Mouse (Mus musculus) myocyte (in vitro differentiated cells): ENCODE data around the gene Lysmd4. TPM values are rescaled to one million over a fixed set of nuclear protein-coding genes. Genes with fewer than 3 reads are reported as not detected.
"Not testable (repeated sequence)": the region's sequence is repeated elsewhere in the genome, so short reads cannot be mapped to it uniquely, and the experiment has no call there.

Source experiments
- H3K27me3 ChIP-seq: one replicate; pipeline ENCODE4 v1.6.1; 2011; ENCODE audit not compliant: control insufficient read depth, insufficient read depth, insufficient read length
- H3K36me3 ChIP-seq: one replicate; pipeline ENCODE4 v1.6.1; 2011; ENCODE audit not compliant: control insufficient read depth, insufficient read depth
- H3K4me2 ChIP-seq: one replicate; pipeline ENCODE4 v1.6.1; 2011; ENCODE audit warnings: low read depth, control low read depth
- H3K4me3 ChIP-seq: one replicate; pipeline ENCODE4 v1.5.1; 2011; ENCODE audit warnings: mild to moderate bottlenecking, control low read depth, moderate library complexity
- H3K79me2 ChIP-seq: one replicate; pipeline ENCODE4 v1.6.1; 2011; ENCODE audit not compliant: control insufficient read depth, insufficient read depth
- H3ac ChIP-seq: one replicate; pipeline ENCODE4 v1.6.1; 2011; ENCODE audit not compliant: control insufficient read depth, insufficient read length
- CEBPB ChIP-seq: IDR thresholded peaks from 2 replicates; pipeline ENCODE4 v1.6.1; 2011; ENCODE audit warnings: mild to moderate bottlenecking, moderate library complexity; ENCODE audit not compliant: poor library complexity, insufficient read depth, severe bottlenecking
- E2F4 ChIP-seq: IDR thresholded peaks from one replicate; pipeline ENCODE4 v1.6.1; 2011; ENCODE audit warnings: mild to moderate bottlenecking, control low read depth, moderate library complexity; ENCODE audit not compliant: insufficient read depth
- MAX ChIP-seq: IDR thresholded peaks from one replicate; pipeline ENCODE4 v1.6.1; 2011; ENCODE audit warnings: low read depth, mild to moderate bottlenecking, control low read depth
- MYOD1 ChIP-seq, 3 experiments: IDR thresholded peaks; one replicate each; pipeline ENCODE4 v1.6.1; 2011; ENCODE audit warnings: control low read depth in 2 of 3, low read depth in 2 of 3, mild to moderate bottlenecking in 2 of 3, moderate library complexity in 1 of 3; ENCODE audit not compliant: insufficient read length in 2 of 3, control insufficient read depth in 1 of 3
- MYOG ChIP-seq, 3 experiments: IDR thresholded peaks; one replicate each; pipeline ENCODE4 v1.6.1; 2011; ENCODE audit warnings: control low read depth in 2 of 3, low read depth in 2 of 3, mild to moderate bottlenecking in 2 of 3; ENCODE audit not compliant: insufficient read length in 2 of 3, control insufficient read depth in 1 of 3, insufficient read depth in 1 of 3
- POLR2A ChIP-seq: IDR thresholded peaks from one replicate; pipeline ENCODE4 v1.6.1; 2011; ENCODE audit warnings: low read depth, mild to moderate bottlenecking, control low read depth, moderate library complexity; ENCODE audit not compliant: insufficient read length
- POLR2AphosphoS2 ChIP-seq: IDR thresholded peaks from one replicate; pipeline ENCODE4 v1.6.1; 2011; ENCODE audit warnings: low read depth, control low read depth; ENCODE audit not compliant: insufficient read length
- REST ChIP-seq: IDR thresholded peaks from one replicate; pipeline ENCODE4 v1.6.1; 2011; ENCODE audit warnings: mild to moderate bottlenecking, control low read depth, moderate library complexity; ENCODE audit not compliant: insufficient read depth, insufficient read length
- SRF ChIP-seq: IDR thresholded peaks from one replicate; pipeline ENCODE4 v1.6.1; 2011; ENCODE audit warnings: low read depth; ENCODE audit not compliant: control insufficient read depth, insufficient read length
- TCF12 ChIP-seq: IDR thresholded peaks from one replicate; pipeline ENCODE4 v1.6.1; 2011; ENCODE audit warnings: mild to moderate bottlenecking, control low read depth; ENCODE audit not compliant: poor library complexity, insufficient read depth, severe bottlenecking
- TCF3 ChIP-seq: IDR thresholded peaks from one replicate; pipeline ENCODE4 v1.6.1; 2011; ENCODE audit warnings: low read depth, control low read depth; ENCODE audit not compliant: insufficient read length
- USF1 ChIP-seq: IDR thresholded peaks from one replicate; pipeline ENCODE4 v1.6.1; 2011; ENCODE audit warnings: low read depth, mild to moderate bottlenecking, control low read depth, moderate library complexity
- polyA plus RNA-seq: library from polyadenylated mRNA; unstranded; fragments of >200 nt; fragmentation: generic; extraction: Trizol; gene quantifications from one replicate; pipeline ENCODE4 v1.2.1, GENCODE M21; 2012; ENCODE audit warnings: missing spikeins

Gene Lysmd4
- polyA plus RNA-seq, 1 experiment = 7.7 TPM

- peak overlapping the region; percentile 47 for H3K4me2 ChIP-seq
- peaks cover 59% of the 10 kb centered on the region for H3K36me3 ChIP-seq
- TF ChIP-seq MYOD1 (IDR thresholded peaks at IDR 0.05; ENCODE audit: control insufficient read depth in 1 of 3, insufficient read length in 2 of 3, low read depth in 2 of 3) (no peak), CEBPB (peak; percentile 64; the same call in 1 of the 2 replicates)
- H3K79me2 ChIP-seq = peaks cover 9% of the 10 kb centered on the region
- H3K4me3 ChIP-seq = no peak overlapping the region
- no peaks in the 10 kb centered on the region for H3K27me3 ChIP-seq
- H3ac ChIP-seq = no peak overlapping the region
Measured at GRCm38 (mm10) chr7:67243894-67244282, 21.5 kb downstream of the Lysmd4 start.

GRCm38 (mm10) chr7:67245255-67245654 lies 22.9 kb downstream of the Lysmd4 start:
- Histone ChIP-seq H3K4me2 (no peak overlapping the region), H3K79me2 (peaks cover 9% of the 10 kb centered on the region), H3ac (no peak overlapping the region)

GRCm38 (mm10) chr7:67246067-67246466 lies 23.7 kb downstream of the Lysmd4 start:
- H3K4me2 ChIP-seq = no peak overlapping the region
- no peak overlapping the region for H3K4me3 ChIP-seq
- TF ChIP-seq TCF3 = no peak
- no peak for TF ChIP-seq MAX
- TF ChIP-seq POLR2AphosphoS2 = no peak
- no peak for TF ChIP-seq POLR2A
- no peak for TF ChIP-seq E2F4
- TF ChIP-seq MYOD1 (IDR thresholded peaks at IDR 0.05; ENCODE audit: control insufficient read depth in 1 of 3, insufficient read length in 2 of 3, low read depth in 2 of 3) = no peak
- no peak for TF ChIP-seq TCF12
- TF ChIP-seq SRF = no peak
- TF ChIP-seq CEBPB = no peak
- no peak for TF ChIP-seq USF1
- TF ChIP-seq REST = no peak
- no peak for TF ChIP-seq MYOG (IDR thresholded peaks at IDR 0.05; ENCODE audit: control insufficient read depth in 1 of 3, insufficient read depth in 1 of 3, insufficient read length in 2 of 3, low read depth in 2 of 3)
- no peaks in the 10 kb centered on the region for H3K27me3 ChIP-seq
- peaks cover 9% of the 10 kb centered on the region for H3K79me2 ChIP-seq
- H3K36me3 ChIP-seq = peaks cover 66% of the 10 kb centered on the region
- H3ac ChIP-seq = no peak overlapping the region

More at GRCm38 (mm10) chr7:67245255-67245654, 22.9 kb downstream of the Lysmd4 start:
- Histone ChIP-seq H3K36me3 (peaks cover 65% of the 10 kb centered on the region), H3K27me3 (no peaks in the 10 kb centered on the region), H3K4me3 (no peak overlapping the region)
- no peak for TF ChIP-seq MYOD1 (IDR thresholded peaks at IDR 0.05; ENCODE audit: control insufficient read depth in 1 of 3, insufficient read length in 2 of 3, low read depth in 2 of 3)

- H3K79me2 ChIP-seq = peaks cover 48% of the 10 kb centered on the region
- H3ac ChIP-seq = no peak overlapping the region
- peaks cover 57% of the 10 kb centered on the region for H3K36me3 ChIP-seq
- H3K27me3 ChIP-seq = no peaks in the 10 kb centered on the region
- no peak overlapping the region for H3K4me2 ChIP-seq
- H3K4me3 ChIP-seq = no peak overlapping the region
- no peak for TF ChIP-seq MAX
- TF ChIP-seq POLR2AphosphoS2 = peak; percentile 27
- TF ChIP-seq CEBPB = 0 out of 2 replicates have a peak, but pooled peaks have one; percentile 14
- no peak for TF ChIP-seq E2F4
- TF ChIP-seq SRF = no peak
- TF ChIP-seq REST = no peak
- no peak for TF ChIP-seq USF1
- no peak for TF ChIP-seq TCF3
Measured at GRCm38 (mm10) chr7:67259828-67260563, 37.7 kb downstream of the Lysmd4 start.

- Histone ChIP-seq H3K79me2 (peaks cover 39% of the 10 kb centered on the region), H3K36me3 (peaks cover 33% of the 10 kb centered on the region)
- H3K4me3 ChIP-seq, H3ac ChIP-seq, H3K27me3 ChIP-seq, H3K4me2 ChIP-seq: not testable (repeated sequence)
Measured at GRCm38 (mm10) chr7:67270447-67270846, 48.1 kb downstream of the Lysmd4 start.

- TF ChIP-seq POLR2AphosphoS2 (no peak), MAX (no peak), POLR2A (no peak), SRF (no peak), REST (no peak), MYOG (IDR thresholded peaks at IDR 0.05; ENCODE audit: control insufficient read depth in 1 of 3, insufficient read depth in 1 of 3, insufficient read length in 2 of 3, low read depth in 2 of 3) (no peak), USF1 (no peak), MYOD1 (IDR thresholded peaks at IDR 0.05; ENCODE audit: control insufficient read depth in 1 of 3, insufficient read length in 2 of 3, low read depth in 2 of 3) (no peak), CEBPB (no peak), E2F4 (no peak), TCF12 (no peak), TCF3 (no peak)
- peaks cover 30% of the 10 kb centered on the region for H3K36me3 ChIP-seq
- H3ac ChIP-seq = no peak overlapping the region
- no peaks in the 10 kb centered on the region for H3K27me3 ChIP-seq
- H3K4me2 ChIP-seq = peak overlapping the region; percentile 62
- no peak overlapping the region for H3K4me3 ChIP-seq
- peaks cover 64% of the 10 kb centered on the region for H3K79me2 ChIP-seq
Measured at GRCm38 (mm10) chr7:67283581-67283980, 61.2 kb downstream of the Lysmd4 start.
